Mouse (Mus musculus) c-Kit-negative CD71-positive TER-119-positive erythroid progenitor cells, embryonic 14.5 days (primary cell): ENCODE measurements around the gene Lrrn4cl.
"Not testable (repeated sequence)": the region's sequence is repeated elsewhere in the genome, so short reads cannot be mapped to it uniquely, and the experiment has no call there.

Experiments used
- DNase-seq: peaks from one replicate; pipeline ENCODE4 v3.0.0-alpha.2; 2013; ENCODE audit warnings: low read depth, low spot score

Lrrn4cl gene

DNA sequence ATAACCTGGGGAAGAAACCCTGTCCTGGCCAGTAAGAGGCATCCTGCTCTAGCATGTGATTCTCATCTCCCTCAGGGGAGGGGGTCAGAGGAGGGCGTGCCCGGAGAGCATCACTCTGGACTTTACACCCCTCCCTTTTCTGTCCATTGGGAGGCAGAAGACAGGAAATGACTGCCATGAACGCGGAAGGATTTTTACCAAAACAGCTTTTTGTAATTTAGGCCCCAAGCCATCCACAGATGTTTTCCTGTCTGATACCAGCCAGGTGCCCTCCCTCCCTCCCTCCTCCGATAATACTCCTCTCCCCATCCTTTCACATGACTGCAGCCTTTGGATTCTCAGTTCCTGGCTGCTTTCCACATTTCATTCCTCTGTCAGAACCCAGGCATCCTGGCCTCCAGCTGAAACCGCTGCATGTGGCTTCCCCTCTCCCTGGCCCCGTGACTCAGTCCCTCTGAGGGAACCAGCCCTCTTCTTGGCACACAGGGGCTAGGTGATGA lies at the start of gene Lrrn4cl:
Lrrn4cl (plus strand) TSS at position 367 of the 500 bp plus-strand sequence.
- no peak for DNase-seq

DNA sequence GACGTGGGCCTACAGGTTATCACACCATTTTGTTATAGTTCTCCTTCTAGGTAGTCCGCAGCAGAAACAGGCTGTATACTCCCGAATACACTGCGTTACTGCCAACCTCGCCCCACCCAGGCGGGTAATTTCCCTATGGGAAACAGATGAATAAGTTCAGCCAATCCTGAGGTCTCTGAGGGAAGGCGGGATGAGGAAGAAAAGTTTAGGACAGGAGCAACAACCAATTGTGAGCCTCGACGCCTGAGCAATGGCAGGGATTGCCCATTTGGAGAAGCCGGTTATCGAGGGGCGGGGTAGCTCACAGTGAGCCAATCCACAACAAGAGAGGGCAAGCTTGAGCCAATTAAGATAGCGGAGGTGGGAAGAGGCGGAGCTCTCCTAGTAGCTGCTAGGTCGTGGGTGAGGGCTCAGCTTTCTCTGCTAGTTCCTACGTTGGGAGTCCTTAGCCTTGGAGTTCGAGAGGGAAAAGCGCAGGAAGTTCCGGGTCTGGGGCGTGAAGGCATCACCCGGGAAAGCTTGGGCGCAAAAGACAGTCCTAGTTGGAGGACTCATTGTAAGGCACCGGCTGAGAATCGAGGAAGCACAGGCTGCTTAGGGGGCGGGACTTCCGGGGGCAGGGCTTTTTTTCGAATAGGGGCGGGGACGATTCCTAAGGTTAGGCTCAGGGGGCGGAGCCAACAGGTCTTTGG lies 48.3 kb upstream of the Lrrn4cl start, which contains the start of gene Zbtb3:
Zbtb3 (plus strand) TSS at position 426 of the 692 bp plus-strand sequence.
- peak; percentile 97 for DNase-seq

DNA sequence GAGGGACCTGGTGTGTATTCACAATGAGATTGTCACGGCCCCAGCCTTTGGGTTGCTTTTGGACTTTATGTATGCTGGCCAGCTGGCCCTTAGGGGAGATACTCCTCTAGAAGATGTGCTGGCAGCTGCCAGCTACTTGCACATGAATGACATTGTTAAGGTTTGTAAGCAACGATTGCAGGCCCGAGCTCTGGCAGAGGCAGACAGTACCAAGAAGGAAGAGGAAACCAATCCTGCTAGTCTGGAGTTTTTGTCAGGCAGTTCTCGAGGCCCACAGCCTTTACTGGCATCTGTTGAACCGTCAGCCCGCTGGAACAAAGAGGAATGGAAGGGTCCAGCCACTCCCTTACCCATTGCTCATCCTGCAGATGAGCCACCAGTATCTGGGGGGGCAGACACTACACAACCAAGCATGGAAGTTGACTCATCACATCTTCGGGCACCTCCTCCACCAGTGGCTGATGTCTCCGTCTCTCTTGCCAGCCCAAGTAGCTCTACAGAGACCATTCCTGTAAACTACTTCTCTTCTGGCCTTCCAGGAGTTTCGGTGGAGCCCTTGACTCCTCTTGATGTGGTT lies 47.3 kb upstream of the Lrrn4cl start:
- no peak for DNase-seq

DNA sequence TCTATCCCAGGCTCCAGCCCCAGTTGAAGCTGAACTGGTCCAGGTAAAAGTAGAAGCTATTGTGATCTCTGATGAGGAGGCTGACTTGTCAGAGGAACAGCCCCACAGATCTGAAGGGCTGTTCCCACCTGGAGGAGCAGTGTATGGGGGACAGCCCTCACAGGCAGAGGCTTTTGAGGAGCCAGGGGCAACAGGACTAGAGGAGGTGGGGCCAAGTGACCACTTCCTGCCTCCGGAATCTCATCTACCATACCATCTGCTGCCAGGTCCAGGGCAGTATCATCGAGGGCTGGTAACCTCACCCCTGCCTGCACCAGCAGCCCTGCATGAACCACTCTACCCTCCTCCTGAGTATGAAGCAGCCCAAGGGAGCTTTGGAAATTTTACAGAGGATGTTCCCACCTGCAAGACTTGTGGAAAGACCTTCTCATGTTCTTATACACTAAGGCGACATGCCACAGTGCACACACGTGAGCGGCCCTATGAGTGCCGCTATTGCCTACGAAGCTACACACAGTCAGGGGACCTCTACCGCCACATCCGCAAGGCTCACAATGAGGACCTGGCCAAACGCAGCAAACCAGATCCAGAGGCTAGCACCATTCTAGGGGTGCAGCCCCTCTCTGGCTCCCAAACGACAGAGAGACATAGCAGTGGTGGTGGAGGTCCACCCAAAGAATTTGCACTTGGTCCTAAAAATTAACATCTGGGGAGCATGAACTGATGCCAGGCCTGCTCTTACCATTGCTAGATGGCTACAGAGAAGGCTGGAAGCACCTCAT lies 46.5 kb upstream of the Lrrn4cl start:
- no peak for DNase-seq

DNA sequence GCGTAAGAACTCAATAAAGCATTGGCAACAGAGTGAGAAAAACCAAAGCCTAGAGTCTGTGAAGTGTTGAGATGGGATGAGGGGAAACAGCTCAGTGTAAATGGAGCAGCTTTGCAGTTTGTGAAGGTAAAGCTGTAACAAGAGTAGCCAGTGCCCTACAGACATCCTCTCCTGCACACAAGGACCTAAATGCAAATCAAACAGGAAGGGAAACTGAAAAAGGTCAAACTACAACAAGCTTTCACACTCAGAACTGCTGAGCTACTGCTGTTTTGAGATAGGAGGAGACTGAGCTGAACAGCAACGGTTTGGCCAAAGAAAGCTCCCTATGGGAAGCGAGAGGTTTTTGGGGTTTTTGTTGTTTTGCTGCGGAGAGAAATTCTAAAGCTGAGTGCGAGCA lies 43.8 kb upstream of the Lrrn4cl start:
- DNase-seq: no peak

DNA sequence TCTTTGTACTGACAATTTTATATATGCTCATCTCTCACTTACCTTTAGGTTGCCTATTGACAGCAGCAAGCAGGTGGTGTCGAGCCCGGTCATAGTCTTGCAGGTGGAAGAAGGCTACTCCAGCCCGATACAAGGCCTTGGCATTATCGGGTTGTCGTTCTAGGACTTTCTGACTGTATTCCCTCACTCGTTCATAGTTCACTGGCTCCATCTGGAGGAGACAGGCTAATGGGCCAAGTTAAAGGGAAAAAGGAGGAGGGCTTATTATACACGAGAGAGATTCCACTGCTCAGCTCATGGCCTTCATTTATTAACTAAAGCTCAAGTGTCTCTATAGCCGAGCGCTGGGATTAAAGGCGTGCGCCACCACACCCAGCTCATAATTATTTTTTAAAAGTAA lies 34.8 kb upstream of the Lrrn4cl start:
- DNase-seq: no peak

DNA sequence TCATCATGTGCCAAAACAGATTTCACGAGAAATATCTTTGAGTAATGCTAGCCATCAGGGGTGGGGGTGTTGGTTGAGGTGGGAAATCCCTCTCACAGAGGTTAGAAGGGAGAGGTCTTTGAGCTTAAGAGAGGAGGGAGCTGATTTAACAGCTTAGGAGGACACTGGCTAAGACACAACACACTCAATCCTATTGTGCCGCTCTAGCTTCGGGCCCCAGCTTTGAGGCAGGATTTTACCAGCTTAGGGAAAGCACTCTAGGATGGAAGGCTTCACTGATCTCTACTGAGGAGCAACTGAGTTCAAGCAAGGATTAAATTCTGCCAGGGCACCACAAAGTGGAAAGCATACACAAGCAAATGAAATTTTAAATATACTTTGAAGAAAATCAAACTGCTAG lies 33.6 kb upstream of the Lrrn4cl start:
- no peak for DNase-seq

DNA sequence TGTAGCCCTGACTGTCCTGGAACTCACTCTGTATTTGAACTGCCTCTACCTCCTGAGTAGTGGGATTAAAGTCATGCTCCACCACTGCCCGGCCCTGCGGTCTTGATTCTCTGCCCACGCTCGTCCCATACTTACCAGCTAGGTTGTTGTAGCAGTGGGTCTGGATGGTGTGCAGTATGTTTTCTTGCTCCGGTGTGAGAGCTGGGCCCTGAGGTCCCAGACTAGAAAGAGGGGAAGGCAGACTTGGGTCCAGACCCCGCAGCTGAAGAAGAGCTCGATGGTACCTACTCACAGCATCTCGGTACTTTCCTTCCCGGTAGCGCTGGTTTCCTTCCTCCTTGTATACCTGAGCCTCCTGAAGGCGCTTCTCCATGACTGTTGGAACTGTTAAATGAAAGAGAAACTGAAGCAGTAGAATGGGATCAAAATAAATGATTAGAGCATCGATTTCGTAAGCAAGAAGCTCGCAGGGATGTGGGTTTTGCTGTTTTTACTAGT lies 32.2 kb upstream of the Lrrn4cl start:
- DNase-seq: no peak

DNA sequence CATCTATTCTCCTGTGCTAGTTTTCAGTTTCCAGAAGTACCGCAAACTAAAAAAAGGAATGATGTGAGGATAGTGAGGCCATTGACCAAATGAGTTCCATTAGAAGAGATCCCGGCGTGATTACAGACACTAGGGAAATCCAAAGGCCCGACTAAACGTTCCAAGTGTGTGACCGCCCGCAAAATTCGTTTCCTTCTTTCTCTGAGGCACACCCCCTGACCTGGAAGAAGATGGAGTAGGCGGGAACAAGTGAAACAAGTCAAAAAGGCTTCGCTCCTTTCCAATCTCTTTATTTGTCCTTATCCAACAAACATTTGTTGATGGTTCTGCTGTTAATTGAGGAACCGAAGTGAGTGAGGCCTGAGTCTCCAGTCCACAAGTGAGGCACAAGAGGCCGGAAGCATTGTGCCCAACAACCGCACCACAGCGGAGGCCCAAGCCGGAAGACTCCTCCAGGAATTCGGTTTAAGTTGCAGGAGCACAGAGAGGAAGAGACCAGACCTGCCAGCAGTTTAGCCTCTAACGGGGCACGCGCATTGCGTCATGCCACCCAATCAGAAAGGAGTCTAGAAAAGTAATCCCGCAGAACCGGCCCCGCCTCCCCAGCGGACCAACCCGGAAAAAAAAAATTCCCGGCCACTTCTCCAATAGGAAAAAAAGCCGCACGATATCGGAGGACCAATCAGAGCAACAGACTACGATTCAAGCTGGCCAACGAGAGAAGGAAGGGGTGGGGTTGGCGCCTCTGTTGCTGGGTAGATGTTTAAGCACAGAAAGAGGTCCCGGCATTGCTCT lies 31.6 kb upstream of the Lrrn4cl start, which contains the start of gene Ttc9c:
Ttc9c (minus strand) TSS at position 533 of the 795 bp plus-strand sequence.
- DNase-seq: peak; percentile 90

DNA sequence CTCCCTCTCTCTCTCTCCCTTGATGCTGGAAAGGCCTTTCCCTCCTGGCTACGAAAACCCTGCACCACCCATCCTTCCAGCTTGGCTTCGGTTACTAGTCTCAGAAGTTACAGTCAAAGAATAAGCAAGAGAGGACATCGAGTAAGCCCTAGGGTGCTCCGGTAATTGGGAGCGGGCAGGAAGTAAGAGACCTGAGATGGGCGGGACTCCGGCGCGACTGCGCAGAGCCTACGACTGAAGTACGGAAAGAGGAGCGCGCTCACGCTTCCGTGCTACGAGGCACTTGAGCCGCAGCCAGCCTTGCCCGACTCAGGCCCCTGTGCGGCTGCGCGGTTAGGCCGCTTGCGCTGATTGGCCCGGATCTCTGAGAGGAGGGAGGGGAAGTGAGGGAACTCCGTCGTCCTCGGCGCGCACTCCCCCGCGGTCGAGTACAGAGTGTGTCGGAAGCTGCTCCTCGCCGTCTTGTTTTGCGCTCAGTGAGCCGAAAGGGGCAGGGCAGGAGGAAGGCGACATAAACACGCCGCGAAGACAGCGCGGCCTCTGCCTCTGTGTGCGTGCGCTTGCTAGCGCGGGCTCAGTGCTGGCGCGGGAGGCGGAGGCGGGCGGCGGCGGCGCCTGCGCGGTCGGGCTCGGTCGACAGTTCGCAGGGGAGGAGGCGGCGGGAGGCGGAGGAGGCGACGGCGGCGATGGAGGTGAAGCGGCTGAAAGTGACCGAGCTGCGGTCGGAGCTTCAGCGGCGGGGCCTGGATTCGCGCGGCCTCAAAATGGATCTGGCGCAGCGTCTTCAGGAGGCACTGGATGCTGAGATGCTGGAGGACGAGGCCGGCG lies 30.8 kb upstream of the Lrrn4cl start, which contains the start of gene Hnrnpul2:
Hnrnpul2 (plus strand) TSS at position 415 of the 828 bp plus-strand sequence.
- peak; percentile 91 for DNase-seq

DNA sequence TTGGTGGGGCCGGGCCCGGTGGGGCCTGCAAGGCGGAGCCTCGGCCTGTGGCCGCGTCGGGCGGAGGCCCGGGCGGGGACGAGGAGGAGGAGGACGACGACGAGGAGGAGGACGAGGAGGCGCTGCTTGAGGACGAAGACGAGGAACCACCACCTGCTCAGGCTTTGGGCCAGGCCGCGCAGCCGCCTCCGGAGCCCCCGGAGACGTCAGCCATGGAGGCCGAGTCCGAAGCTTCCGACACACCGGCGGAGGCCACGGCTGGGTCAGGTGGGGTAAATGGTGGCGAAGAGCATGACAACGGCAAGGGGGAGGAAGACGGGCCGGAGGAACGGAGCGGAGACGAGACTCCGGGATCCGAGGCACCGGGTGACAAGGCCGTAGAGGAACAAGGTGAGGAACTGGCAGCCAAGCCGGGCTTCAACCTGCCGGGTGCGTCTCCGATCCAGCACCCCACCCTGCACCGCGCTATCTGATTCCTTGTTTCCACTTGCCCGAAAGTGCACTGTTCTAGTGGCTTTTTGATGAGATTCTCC lies 30.1 kb upstream of the Lrrn4cl start:
- DNase-seq: peak; percentile 53

DNA sequence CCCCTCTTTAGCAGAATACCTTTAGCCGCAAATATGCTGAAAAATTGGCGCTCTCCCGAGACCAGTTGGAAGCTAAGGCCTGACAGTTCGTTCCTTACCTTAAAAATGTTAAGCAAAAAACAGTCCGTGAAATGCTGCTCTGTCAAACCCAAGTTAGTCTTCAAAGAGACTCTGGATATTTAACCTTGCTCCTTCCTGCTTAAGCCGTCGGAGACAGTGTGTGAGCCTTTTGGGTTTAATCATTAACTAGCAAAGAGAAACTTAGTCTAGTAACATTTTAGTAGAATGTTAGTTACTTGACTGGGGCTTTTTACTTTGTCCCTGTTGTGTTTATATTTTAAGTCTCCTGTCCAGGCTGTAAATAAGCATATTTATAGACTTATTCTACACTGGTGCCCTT lies 29.4 kb upstream of the Lrrn4cl start:
- DNase-seq: no peak

DNA sequence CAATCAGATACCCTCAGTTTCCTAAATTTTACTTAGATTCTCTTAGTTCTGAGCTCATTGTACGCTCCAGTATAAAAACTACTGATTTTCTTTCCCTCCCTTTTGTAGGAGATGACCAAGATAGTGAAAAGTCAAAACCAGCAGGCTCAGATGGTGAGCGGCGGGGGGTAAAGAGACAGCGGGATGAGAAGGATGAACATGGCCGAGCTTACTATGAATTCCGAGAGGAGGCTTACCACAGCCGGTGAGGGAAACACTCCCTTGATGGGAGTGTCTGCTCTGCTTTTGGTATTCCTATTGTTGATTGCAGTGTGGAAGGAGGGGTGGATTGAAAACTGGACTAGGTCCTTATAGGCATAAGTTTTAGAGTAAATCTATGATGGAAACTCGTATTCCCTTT lies 27.9 kb upstream of the Lrrn4cl start:
- DNase-seq: no peak

DNA sequence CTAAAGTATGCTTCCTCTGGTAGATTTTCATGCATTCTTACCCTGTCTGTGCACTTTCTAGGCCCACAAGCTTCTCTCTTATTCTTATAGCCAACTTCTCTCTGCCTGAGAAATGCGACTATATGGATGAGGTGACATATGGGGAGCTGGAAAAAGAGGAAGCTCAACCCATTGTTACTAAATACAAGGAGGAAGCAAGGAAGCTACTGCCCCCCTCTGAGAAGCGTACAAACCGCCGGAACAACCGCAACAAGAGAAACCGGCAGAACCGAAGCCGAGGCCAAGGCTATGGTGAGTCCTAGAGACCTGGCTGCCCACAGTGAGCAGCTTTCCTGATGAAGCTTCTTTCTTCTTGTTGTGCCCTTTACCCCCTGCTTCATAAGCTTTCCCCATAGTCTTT lies 20.9 kb upstream of the Lrrn4cl start, which contains the start of gene AC129217.1:
AC129217.1 (plus strand) TSS at position 114 of the 400 bp plus-strand sequence.
- no peak for DNase-seq

DNA sequence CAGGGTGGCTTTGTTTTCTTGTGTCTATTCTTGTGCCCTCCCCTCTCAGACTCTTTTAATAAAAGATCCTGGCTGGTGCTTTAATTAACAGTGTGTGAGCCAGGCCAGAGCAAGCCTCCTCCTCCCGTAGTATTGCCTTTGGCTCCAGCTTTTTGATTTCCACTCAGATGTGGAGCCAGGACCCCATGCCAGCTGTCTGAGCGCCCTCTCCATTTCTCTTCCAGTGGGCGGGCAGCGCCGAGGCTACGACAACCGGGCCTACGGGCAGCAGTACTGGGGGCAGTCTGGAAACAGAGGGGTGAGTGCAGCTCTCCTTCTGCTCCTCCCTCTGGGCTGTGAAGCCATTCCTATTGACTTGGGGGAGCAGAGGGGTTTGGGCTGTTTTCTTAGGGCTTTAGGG lies 19.9 kb upstream of the Lrrn4cl start:
- DNase-seq: no peak

DNA sequence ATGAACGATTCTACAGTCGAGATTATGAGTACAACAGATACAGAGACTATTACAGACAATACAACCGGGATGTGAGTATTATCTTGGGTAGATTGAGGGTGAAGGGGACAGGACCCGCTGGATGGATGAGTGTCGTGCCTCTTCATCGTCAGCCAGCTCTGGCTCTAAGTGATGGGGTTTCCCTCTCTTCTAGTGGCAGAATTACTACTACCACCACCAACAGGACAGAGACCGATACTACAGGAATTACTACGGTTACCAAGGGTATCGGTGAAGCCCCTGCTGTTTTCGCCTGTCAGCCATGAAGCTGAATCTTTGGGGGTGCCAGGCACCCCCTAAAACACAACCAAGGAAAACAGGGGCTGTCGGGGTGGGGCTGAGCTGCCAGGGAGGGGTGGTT lies 19.3 kb upstream of the Lrrn4cl start:
- DNase-seq: no peak

DNA sequence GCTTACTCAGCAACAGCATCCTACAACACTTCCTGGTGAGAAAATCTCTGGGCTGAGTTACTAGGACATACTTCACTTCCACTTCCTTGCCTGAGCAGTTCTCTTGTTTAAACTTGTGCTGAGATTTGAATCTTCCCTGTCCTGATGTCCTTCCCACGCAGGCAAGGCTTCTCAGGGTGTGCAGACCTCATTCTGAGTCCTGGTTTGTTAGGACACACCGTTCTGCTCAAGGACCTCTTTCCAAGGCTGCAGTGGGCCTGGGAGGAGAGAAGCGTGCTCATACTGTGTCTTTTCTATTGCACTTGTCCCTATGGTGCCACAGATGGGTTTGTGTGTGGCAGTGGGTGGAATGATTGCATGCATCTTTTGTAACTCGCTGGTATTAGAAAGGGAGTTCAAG lies 17.6 kb upstream of the Lrrn4cl start:
- no peak for DNase-seq

DNA sequence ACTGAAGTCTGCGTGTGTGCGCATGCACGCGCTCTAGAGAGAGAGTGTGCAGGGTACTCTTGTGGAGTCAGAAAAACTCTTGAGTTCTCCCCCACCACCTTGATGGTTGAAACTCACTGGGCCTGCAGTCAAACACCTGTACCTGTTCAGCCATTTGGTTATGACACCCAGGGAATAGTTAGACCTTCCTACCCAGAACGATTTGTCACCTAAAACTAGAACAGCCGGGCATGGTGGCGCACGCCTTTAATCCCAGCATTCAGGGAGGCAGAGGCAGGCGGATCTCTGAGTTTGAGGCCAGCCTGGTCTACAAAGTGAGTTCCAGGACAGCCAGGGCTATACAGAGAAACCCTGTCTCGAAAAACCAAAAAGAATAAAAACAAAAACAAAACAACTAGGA lies 14.2 kb upstream of the Lrrn4cl start:
- not testable (repeated sequence) for DNase-seq

DNA sequence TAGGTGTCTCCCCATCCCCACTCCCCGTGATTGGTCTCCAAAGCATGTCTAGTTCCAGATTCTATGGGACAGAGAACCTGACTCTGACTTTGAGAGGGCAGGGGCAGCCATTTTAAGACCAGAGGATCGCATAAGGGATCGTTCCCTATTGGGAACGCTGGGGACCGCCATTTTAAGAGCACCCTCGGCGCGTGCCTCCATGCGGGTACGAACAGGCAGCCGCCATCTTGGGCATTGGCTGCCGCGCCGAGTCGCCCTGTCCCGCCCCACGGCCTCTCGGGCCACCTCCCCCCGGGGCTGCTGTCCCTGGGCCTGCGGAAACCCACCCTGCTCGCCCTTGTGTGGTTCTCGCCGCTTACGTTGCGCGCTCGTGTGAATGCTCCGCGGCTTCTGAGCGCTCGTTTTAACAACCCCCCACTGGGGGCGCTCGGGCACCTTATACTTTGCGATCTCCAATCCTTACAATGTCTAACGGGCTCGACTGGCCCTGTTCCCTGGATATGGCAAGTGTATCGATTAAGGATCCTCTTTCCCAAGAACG lies 13.2 kb upstream of the Lrrn4cl start, which contains the start of gene Bscl2:
Bscl2 (plus strand) TSS at position 217 of the 541 bp plus-strand sequence.
- peak; percentile 65 for DNase-seq
